In genomic region chr1:54907066-54907639, GRCm38 (mm10) we compare ENCODE assay signal across 12 mouse cellular contexts. TPM values are rescaled to one million over a fixed set of nuclear protein-coding genes. Genes with fewer than 3 reads are reported as not detected.
A peak's percentile ranks its signal among the peaks of the same experiment; 100 is the strongest.
DNase-seq lines count a peak whose midpoint lies in the region; ATAC-seq and TF ChIP-seq lines count a peak whose summit lies in the region.
"Had no signal": no experiment of that assay in that cellular context is flagged by ENCODE, and none has a peak within 500 bp of the region (broad histone marks: within the 10 kb centered on the region; RNA-seq: fewer than 3 reads in every experiment).

No protein-coding gene starts in this region.

- H3K4me1 ChIP-seq in forebrain, embryonic 10.5 days = peaks cover 37% of the 10 kb centered on the region
- H3K4me1 ChIP-seq in forebrain, embryonic 15.5 days = peaks cover 9% of the 10 kb centered on the region; the same call in 1 of the 2 replicates
- peaks cover 51% of the 10 kb centered on the region for H3K4me1 ChIP-seq in spleen, adult 2 months (ENCODE audit: control insufficient read depth, insufficient read depth, insufficient read length)
- peaks cover 14% of the 10 kb centered on the region for H3K4me1 ChIP-seq in midbrain, embryonic 16.5 days (ENCODE audit: control insufficient read depth, insufficient read depth, low read length)
- peaks cover 16% of the 10 kb centered on the region; the same call in 1 of the 2 replicates for H3K4me1 ChIP-seq in liver, embryonic 12.5 days

- TF ChIP-seq POLR2A in spleen, adult 2 months (IDR thresholded peaks at IDR 0.05; ENCODE audit: low read depth, low read length) = no peak

- H3K4me3 ChIP-seq in forebrain, embryonic 10.5 days = peak overlapping the region; percentile 24
- no peak overlapping the region for H3K4me3 ChIP-seq in forebrain, embryonic 15.5 days
- no peak overlapping the region for H3K4me3 ChIP-seq in spleen, adult 2 months (ENCODE audit: extremely low read depth, insufficient read depth, insufficient read length)
- no peak overlapping the region for H3K4me3 ChIP-seq in midbrain, embryonic 16.5 days (ENCODE audit: low read depth, low read length)
- no peak overlapping the region for H3K4me3 ChIP-seq in liver, embryonic 12.5 days
- H3K4me3 ChIP-seq: neural tube, embryonic 12.5 days had no signal

- H3K27me3 ChIP-seq in forebrain, embryonic 10.5 days (ENCODE audit: poor library complexity, severe bottlenecking) = no peaks in the 10 kb centered on the region
- H3K27me3 ChIP-seq in forebrain, embryonic 15.5 days = no peaks in the 10 kb centered on the region
- H3K27me3 ChIP-seq in spleen, adult 2 months (ENCODE audit: control insufficient read depth, insufficient read depth, low read length) = no peaks in the 10 kb centered on the region
- no peaks in the 10 kb centered on the region for H3K27me3 ChIP-seq in midbrain, embryonic 16.5 days (ENCODE audit: control insufficient read depth, insufficient read depth, low read depth, low read length)
- no peaks in the 10 kb centered on the region for H3K27me3 ChIP-seq in liver, embryonic 12.5 days (replicated peaks)
- H3K27me3 ChIP-seq: neural tube, embryonic 12.5 days had no signal

- no peaks in the 10 kb centered on the region for H3K36me3 ChIP-seq in forebrain, embryonic 10.5 days (replicated peaks)
- H3K36me3 ChIP-seq in forebrain, embryonic 15.5 days = no peaks in the 10 kb centered on the region
- H3K36me3 ChIP-seq in spleen, adult 2 months (ENCODE audit: control insufficient read depth, insufficient read depth, low read length) = no peaks in the 10 kb centered on the region; the same call in 1 of the 2 replicates
- no peaks in the 10 kb centered on the region for H3K36me3 ChIP-seq in midbrain, embryonic 16.5 days (ENCODE audit: control insufficient read depth, insufficient read depth, low read length)
- H3K36me3 ChIP-seq in liver, embryonic 12.5 days = no peaks in the 10 kb centered on the region; the same call in 1 of the 2 replicates
- H3K36me3 ChIP-seq: neural tube, embryonic 12.5 days had no signal

- no peak for ATAC-seq in forebrain, embryonic 15.5 days (replicated peaks)
- no peak for ATAC-seq in midbrain, embryonic 16.5 days
- no peak for ATAC-seq in liver, embryonic 12.5 days

- WGBS in forebrain, embryonic 10.5 days = 39% methylated on average over 15 of the region's 15 CpGs
- 33% methylated on average over 15 of the region's 15 CpGs for WGBS in forebrain, embryonic 15.5 days
- WGBS in spleen, adult 2 months = 27% methylated on average over 15 of the region's 15 CpGs
- 51% methylated on average over 15 of the region's 15 CpGs for WGBS in midbrain, embryonic 16.5 days
- 54% methylated on average over 15 of the region's 15 CpGs for WGBS in liver, embryonic 12.5 days (ENCODE audit: insufficient replicate concordance)

- DNase-seq in forebrain, embryonic 10.5 days (ENCODE audit: extremely low spot score, low spot score) = peak; percentile 48
- peak in 1 of 2 experiments; percentile 38 for DNase-seq in spleen, adult 2 months (ENCODE audit: low read depth in 1 of 2, low spot score in 2 of 2)
- no peak for DNase-seq in spleen, postnatal 14 days (ENCODE audit: low spot score in 2 of 2)
- DNase-seq in layer of hippocampus, postnatal 36 days = no peak
- no peak for DNase-seq in lung, postnatal 25 days (ENCODE audit: low spot score)
- DNase-seq: adrenal gland, postnatal 10 days; layer of hippocampus, adult 9-11 months had no signal

- H3K9me3 ChIP-seq in forebrain, embryonic 10.5 days = no peaks in the 10 kb centered on the region
- no peaks in the 10 kb centered on the region for H3K9me3 ChIP-seq in forebrain, embryonic 15.5 days
- H3K9me3 ChIP-seq in midbrain, embryonic 16.5 days (replicated peaks; ENCODE audit: control insufficient read depth, low read length, poor library complexity, severe bottlenecking) = no peaks in the 10 kb centered on the region
- no peaks in the 10 kb centered on the region for H3K9me3 ChIP-seq in liver, embryonic 12.5 days (replicated peaks)
- H3K9me3 ChIP-seq: neural tube, embryonic 12.5 days had no signal

- H3K9ac ChIP-seq in forebrain, embryonic 15.5 days (replicated peaks) = no peak overlapping the region
- H3K9ac ChIP-seq in midbrain, embryonic 16.5 days (ENCODE audit: low read depth, low read length) = no peak overlapping the region
- no peak overlapping the region for H3K9ac ChIP-seq in liver, embryonic 12.5 days
- H3K9ac ChIP-seq: neural tube, embryonic 12.5 days had no signal

- peak overlapping the region; percentile 71; the same call in 1 of the 2 replicates for H3K27ac ChIP-seq in forebrain, embryonic 10.5 days
- H3K27ac ChIP-seq in forebrain, embryonic 15.5 days (replicated peaks) = no peak overlapping the region
- H3K27ac ChIP-seq in spleen, adult 2 months (ENCODE audit: insufficient read depth, low read length) = peak overlapping the region; percentile 46
- no peak overlapping the region; the same call in 1 of the 2 replicates for H3K27ac ChIP-seq in midbrain, embryonic 16.5 days (ENCODE audit: low read length)
- no peak overlapping the region for H3K27ac ChIP-seq in liver, embryonic 12.5 days
- H3K27ac ChIP-seq: neural tube, embryonic 12.5 days; stomach, postnatal 0 days had no signal

- no peak overlapping the region for H3K4me2 ChIP-seq in forebrain, embryonic 15.5 days (replicated peaks)
- H3K4me2 ChIP-seq in midbrain, embryonic 16.5 days (ENCODE audit: low read length) = peak overlapping the region; percentile 6; the same call in 1 of the 2 replicates
- H3K4me2 ChIP-seq in liver, embryonic 12.5 days = no peak overlapping the region
- H3K4me2 ChIP-seq: neural tube, embryonic 12.5 days had no signal

- TF ChIP-seq CTCF in spleen, adult 2 months (IDR thresholded peaks at IDR 0.05; ENCODE audit: extremely low read depth, insufficient read depth, insufficient read length, insufficient replicate concordance) = no peak

RNA-seq across cellular contexts. Expression of gene Ankrd44, which starts 19.0 kb away (rescaled TPM):
- 13.8 and 15.2 TPM in 2 replicates for polyA plus RNA-seq in forebrain, embryonic 10.5 days (2016; fragmentation: Nextera tagmentation; extraction: Ambion mirVana)
- polyA plus RNA-seq in forebrain, embryonic 15.5 days (2015; fragmentation: Nextera tagmentation; extraction: Ambion mirVana) = 21.5 and 24.1 TPM in 2 replicates
- polyA plus RNA-seq in spleen, adult 2 months (2012; rRNA removed) = 43.1 and 46.2 TPM in 2 replicates
- polyA plus RNA-seq in midbrain, embryonic 16.5 days (2015; fragmentation: Nextera tagmentation; extraction: Ambion mirVana) = 29.9 and 31.4 TPM in 2 replicates
- total RNA-seq in layer of hippocampus, postnatal 36 days (2021) = 10 to 100 TPM; 13.5 to 16.5 TPM
- polyA plus RNA-seq in liver, embryonic 12.5 days (2016; fragmentation: Nextera tagmentation; extraction: Ambion mirVana) = 4.5 and 6.1 TPM in 2 replicates

Comparison
In these comparisons a context has a peak if more than half of its experiments do, and no peak if none do; other contexts are left out.
1. H3K27ac ChIP-seq: peak in forebrain, embryonic 10.5 days (single experiment) and spleen, adult 2 months (single experiment); none in forebrain, embryonic 15.5 days (single experiment), midbrain, embryonic 16.5 days (single experiment) and liver, embryonic 12.5 days (single experiment).